Mouse (Mus musculus) hindbrain, postnatal 0 days (tissue): Measurements from ENCODE around the gene Man2a1. TPM values are rescaled to one million over a fixed set of nuclear protein-coding genes. Genes with fewer than 3 reads are reported as not detected.

Experiments
- ATAC-seq: fragments of 200-750 bp; cut with Nextera tagmentation; 2 replicates; pipeline ENCODE4 v1.8.0; 2017; ENCODE audit warnings: mild to moderate bottlenecking, moderate TSS enrichment, moderate library complexity
- DNase-seq: peaks from one replicate; pipeline ENCODE4 v3.0.0-alpha.2; 2015; ENCODE audit warnings: low spot score
- H3K27ac ChIP-seq: fragments of 300-500 bp; sonication (generic); 2 replicates; pipeline ENCODE4 v1.5.1; 2014; ENCODE audit warnings: mild to moderate bottlenecking
- H3K27me3 ChIP-seq: fragments of 300-500 bp; sonication (generic); 2 replicates; pipeline ENCODE4 v1.6.1; 2014; ENCODE audit warnings: low read length, mixed read lengths; ENCODE audit not compliant: insufficient read depth
- H3K36me3 ChIP-seq: fragments of 300-500 bp; sonication (generic); 2 replicates; pipeline ENCODE4 v1.6.1; 2014; ENCODE audit warnings: low read length, mixed read lengths; ENCODE audit not compliant: insufficient read depth
- H3K4me1 ChIP-seq: fragments of 300-500 bp; sonication (generic); 2 replicates; pipeline ENCODE4 v1.6.1; 2014; ENCODE audit warnings: antibody characterized with exemption, low read length, mixed read lengths; ENCODE audit not compliant: insufficient read depth
- H3K4me2 ChIP-seq: fragments of 300-500 bp; sonication (generic); 2 replicates; pipeline ENCODE4 v1.6.1; 2014; ENCODE audit warnings: low read depth, mild to moderate bottlenecking, low read length, moderate library complexity, mixed read lengths
- H3K4me3 ChIP-seq: fragments of 300-500 bp; sonication (generic); 2 replicates; pipeline ENCODE4 v1.5.1; 2014; ENCODE audit warnings: low read length
- H3K9ac ChIP-seq: fragments of 300-500 bp; sonication (generic); replicated peaks from 2 replicates; pipeline ENCODE4 v1.6.1; 2014; ENCODE audit warnings: mild to moderate bottlenecking, low read length, moderate library complexity, mixed read lengths
- H3K9me3 ChIP-seq: fragments of 300-500 bp; sonication (generic); 2 replicates; pipeline ENCODE4 v1.6.1; 2016; ENCODE audit warnings: low read length, mixed read lengths
- CTCF ChIP-seq: IDR thresholded peaks from 2 replicates; pipeline ENCODE4 v1.5.1; 2016; ENCODE audit warnings: antibody characterized with exemption, control low read depth, low read depth
- WGBS: fragments of 180-500 bp; shearing (Covaris S2); extraction: QIAGEN DNeasy Blood & Tissue Kit; methylation state at CpG from one replicate; pipeline ENCODE4 v1.1.7; 2014; 5-methylcytosine and 5-hydroxymethylcytosine counted together
- polyA plus RNA-seq: library from polyadenylated mRNA; unstranded; fragments of >200 nt; fragmentation: Nextera tagmentation; extraction: Ambion mirVana; gene quantifications from 2 replicates; pipeline ENCODE4 v1.2.1, GENCODE M21; 2015
- total RNA-seq: library from RNA; depleted of rRNA; stranded (reverse); fragments of >200 nt; gene quantifications from 2 replicates; pipeline ENCODE4 v1.2.3, GENCODE M21; 2014

Man2a1 gene
- total and polyA plus RNA-seq, 2 experiments from 2014 or later = 3.3 to 15.8 TPM

- Histone ChIP-seq H3K27ac (no peak overlapping the region), H3K27me3 (no peaks in the 10 kb centered on the region), H3K4me3 (no peak overlapping the region), H3K4me2 (no peak overlapping the region), H3K36me3 (peaks cover 9% of the 10 kb centered on the region; the same call in 1 of the 2 replicates), H3K9me3 (no peaks in the 10 kb centered on the region), H3K4me1 (no peaks in the 10 kb centered on the region), H3K9ac (no peak overlapping the region)
- WGBS = 100% methylated on average over 2 of the region's 2 CpGs
- DNase-seq = no peak
- TF ChIP-seq CTCF = no peak
- ATAC-seq = no peak
Measured at GRCm38 (mm10) chr17:64653621-64654020, 53.1 kb downstream of the Man2a1 start.

GRCm38 (mm10) chr17:64659682-64660081 lies 59.1 kb downstream of the Man2a1 start:
- WGBS = 97% methylated on average over 4 of the region's 4 CpGs
- Histone ChIP-seq H3K36me3 (peaks cover 7% of the 10 kb centered on the region), H3K4me2 (no peak overlapping the region), H3K4me1 (no peaks in the 10 kb centered on the region), H3K27ac (no peak overlapping the region), H3K27me3 (no peaks in the 10 kb centered on the region), H3K9ac (no peak overlapping the region), H3K9me3 (no peaks in the 10 kb centered on the region), H3K4me3 (no peak overlapping the region)
- TF ChIP-seq CTCF = no peak
- ATAC-seq (no peak), DNase-seq (no peak)

GRCm38 (mm10) chr17:64666518-64666917 lies 66.0 kb downstream of the Man2a1 start:
- H3K4me1 ChIP-seq = no peaks in the 10 kb centered on the region; the same call in 1 of the 2 replicates
- TF ChIP-seq CTCF = no peak
- no peak overlapping the region for H3K9ac ChIP-seq
- no peak overlapping the region for H3K4me3 ChIP-seq
- DNase-seq = no peak
- H3K36me3 ChIP-seq = peaks cover 11% of the 10 kb centered on the region; the same call in 1 of the 2 replicates
- H3K4me2 ChIP-seq = no peak overlapping the region
- no peak for ATAC-seq
- H3K27me3 ChIP-seq = no peaks in the 10 kb centered on the region
- no peaks in the 10 kb centered on the region for H3K9me3 ChIP-seq
- no peak overlapping the region for H3K27ac ChIP-seq
- WGBS = 86% methylated on average over 4 of the region's 4 CpGs

- H3K36me3 ChIP-seq = peaks cover 21% of the 10 kb centered on the region; the same call in 1 of the 2 replicates
- TF ChIP-seq CTCF = no peak
- H3K4me1 ChIP-seq = no peaks in the 10 kb centered on the region; the same call in 1 of the 2 replicates
- ATAC-seq (no peak), DNase-seq (no peak)
- H3K4me3 ChIP-seq = no peak overlapping the region
- H3K9me3 ChIP-seq = no peaks in the 10 kb centered on the region
- no peak overlapping the region for H3K9ac ChIP-seq
- no peaks in the 10 kb centered on the region for H3K27me3 ChIP-seq
- H3K27ac ChIP-seq = no peak overlapping the region
- 48% methylated on average over 5 of the region's 5 CpGs for WGBS
- H3K4me2 ChIP-seq = no peak overlapping the region
Measured at GRCm38 (mm10) chr17:64668504-64668903, 68.0 kb downstream of the Man2a1 start.

- DNase-seq = no peak
- no peak overlapping the region for H3K9ac ChIP-seq
- H3K36me3 ChIP-seq = peaks cover 21% of the 10 kb centered on the region; the same call in 1 of the 2 replicates
- H3K4me3 ChIP-seq = no peak overlapping the region
- ATAC-seq = no peak
- H3K4me1 ChIP-seq = no peaks in the 10 kb centered on the region
- H3K9me3 ChIP-seq = no peaks in the 10 kb centered on the region
- H3K27ac ChIP-seq = no peak overlapping the region
- no peak overlapping the region for H3K4me2 ChIP-seq
- no peaks in the 10 kb centered on the region for H3K27me3 ChIP-seq
- TF ChIP-seq CTCF = no peak
- 81% methylated on average over 1 of the region's 1 CpGs for WGBS
Measured at GRCm38 (mm10) chr17:64674401-64674800, 73.9 kb downstream of the Man2a1 start.

- H3K27ac ChIP-seq = no peak overlapping the region
Measured at GRCm38 (mm10) chr17:64674980-64675379, 74.4 kb downstream of the Man2a1 start.

GRCm38 (mm10) chr17:64676735-64677469 lies 76.4 kb downstream of the Man2a1 start:
- WGBS = 30% methylated on average over 10 of the region's 10 CpGs
- Histone ChIP-seq H3K27ac (0 out of 2 replicates have a peak overlapping the region, but pooled peaks have one; percentile 23), H3K27me3 (no peaks in the 10 kb centered on the region), H3K4me2 (no peak overlapping the region), H3K4me1 (no peaks in the 10 kb centered on the region), H3K4me3 (no peak overlapping the region), H3K36me3 (peaks cover 7% of the 10 kb centered on the region; the same call in 1 of the 2 replicates), H3K9me3 (no peaks in the 10 kb centered on the region), H3K9ac (no peak overlapping the region)
- no peak for TF ChIP-seq CTCF
- DNase-seq (peak; percentile 79), ATAC-seq (peak; percentile 93)

More at GRCm38 (mm10) chr17:64674980-64675379, 74.4 kb downstream of the Man2a1 start:
- no peak overlapping the region for H3K4me2 ChIP-seq
- no peak for TF ChIP-seq CTCF
- WGBS = 95% methylated on average over 6 of the region's 6 CpGs
- no peak overlapping the region for H3K9ac ChIP-seq
- H3K36me3 ChIP-seq = peaks cover 16% of the 10 kb centered on the region; the same call in 1 of the 2 replicates
- H3K4me3 ChIP-seq = no peak overlapping the region
- H3K27me3 ChIP-seq = no peaks in the 10 kb centered on the region
- no peak for DNase-seq
- H3K4me1 ChIP-seq = no peaks in the 10 kb centered on the region
- ATAC-seq = no peak
- no peaks in the 10 kb centered on the region for H3K9me3 ChIP-seq
